8 mouse cellular contexts compared by ENCODE assay signal in genomic region chr16:39984205-39984634, GRCm38 (mm10). TPM values are rescaled to one million over a fixed set of nuclear protein-coding genes. Genes with fewer than 3 reads are reported as not detected.
DNase-seq lines count a peak whose midpoint lies in the region; ATAC-seq and TF ChIP-seq lines count a peak whose summit lies in the region.

TSS of gene Lsamp (plus strand) at chr16:39984361.

- H3K4me2 ChIP-seq in heart, postnatal 0 days (ENCODE audit: low read depth, low read length): peak within 1 kb of the TSS; percentile 63
- peak within 1 kb of the TSS; percentile 81 for H3K4me2 ChIP-seq in liver, embryonic 11.5 days
- peak within 1 kb of the TSS; percentile 69 for H3K4me2 ChIP-seq in neural tube, embryonic 15.5 days

- no peak within 1 kb of the TSS for H3K27ac ChIP-seq in gastrocnemius, adult 2 months
- no peak within 1 kb of the TSS for H3K27ac ChIP-seq in heart, postnatal 0 days (ENCODE audit: low read depth)
- no peak within 1 kb of the TSS for H3K27ac ChIP-seq in liver, embryonic 11.5 days (ENCODE audit: low read depth, low read length)
- peak within 1 kb of the TSS; percentile 93 for H3K27ac ChIP-seq in neural tube, embryonic 15.5 days (replicated peaks)

- no peak for TF ChIP-seq EP300 in heart, postnatal 0 days (IDR thresholded peaks at IDR 0.05; ENCODE audit: low read depth)

- H3K4me1 ChIP-seq in heart, postnatal 0 days (ENCODE audit: control insufficient read depth, insufficient read depth): peaks cover 4% of the 10 kb centered on the region; the same call in 1 of the 2 replicates
- H3K4me1 ChIP-seq in liver, embryonic 11.5 days (replicated peaks; ENCODE audit: control insufficient read depth, insufficient read depth, low read length): no peaks in the 10 kb centered on the region
- peaks cover 8% of the 10 kb centered on the region for H3K4me1 ChIP-seq in neural tube, embryonic 15.5 days

- peak; percentile 24 for DNase-seq in gastrocnemius, adult 2 months
- DNase-seq in gastrocnemius, adult 8-10 months (ENCODE audit: low spot score in 2 of 2): no peak
- DNase-seq in embryo, embryonic 9.5 days (ENCODE audit: extremely low spot score): peak; percentile 84
- peak; percentile 39 for DNase-seq in heart, postnatal 0 days (ENCODE audit: low spot score)
- DNase-seq in kidney, postnatal 36 days: peak; percentile 28 to 70
- DNase-seq in liver, embryonic 11.5 days (ENCODE audit: low spot score): peak; percentile 68
- peak; percentile 28 to 69 for DNase-seq in urinary bladder, postnatal 4 days (ENCODE audit: low spot score in 2 of 2)

- no peak within 1 kb of the TSS for H3K9ac ChIP-seq in heart, postnatal 0 days (replicated peaks; ENCODE audit: low read depth, low read length)
- no peak within 1 kb of the TSS for H3K9ac ChIP-seq in liver, embryonic 11.5 days (ENCODE audit: low read depth, low read length)
- peak within 1 kb of the TSS; percentile 88 for H3K9ac ChIP-seq in neural tube, embryonic 15.5 days (replicated peaks)

- H3K27me3 ChIP-seq in heart, postnatal 0 days (ENCODE audit: control insufficient read depth, insufficient read depth, low read length): no peaks in the 10 kb centered on the region
- peaks cover 5% of the 10 kb centered on the region; the same call in 1 of the 2 replicates for H3K27me3 ChIP-seq in liver, embryonic 11.5 days (replicated peaks; ENCODE audit: control insufficient read depth, insufficient read depth, low read length)
- no peaks in the 10 kb centered on the region for H3K27me3 ChIP-seq in neural tube, embryonic 15.5 days (replicated peaks)

- intact Hi-C loops in gastrocnemius, adult 2 months (cut with DNase I): no loop called here

- under 1% methylated on average over 24 of the region's 24 CpGs for WGBS in heart, postnatal 0 days
- under 1% methylated on average over 24 of the region's 24 CpGs for WGBS in liver, embryonic 11.5 days
- 0% methylated on average over 24 of the region's 24 CpGs for WGBS in neural tube, embryonic 15.5 days

- peak; percentile 67 for ATAC-seq in heart, postnatal 0 days (ENCODE audit: insufficient read depth, low read depth)
- peak; percentile 72 for ATAC-seq in liver, embryonic 11.5 days (replicated peaks; ENCODE audit: low FRiP score)
- ATAC-seq in neural tube, embryonic 15.5 days (ENCODE audit: low FRiP score): peak; percentile 95

- peak within 1 kb of the TSS; percentile 61 for H3K4me3 ChIP-seq in gastrocnemius, adult 2 months
- H3K4me3 ChIP-seq in heart, postnatal 0 days (ENCODE audit: low read depth, low read length): peak within 1 kb of the TSS; percentile 36
- H3K4me3 ChIP-seq in liver, embryonic 11.5 days (ENCODE audit: low read depth, low read length): peak within 1 kb of the TSS; percentile 47
- peak within 1 kb of the TSS; percentile 76 for H3K4me3 ChIP-seq in neural tube, embryonic 15.5 days (replicated peaks)

- peak; percentile 41 for TF ChIP-seq CTCF in gastrocnemius, adult 2 months (IDR thresholded peaks at IDR 0.05)
- peak; percentile 40; the same call in 1 of the 2 replicates for TF ChIP-seq CTCF in heart, postnatal 0 days (IDR thresholded peaks at IDR 0.05; ENCODE audit: low read depth)

- no peaks in the 10 kb centered on the region for H3K9me3 ChIP-seq in heart, postnatal 0 days (replicated peaks; ENCODE audit: control insufficient read depth, low read length)
- no peaks in the 10 kb centered on the region for H3K9me3 ChIP-seq in liver, embryonic 11.5 days (ENCODE audit: control insufficient read depth, low read length)
- no peaks in the 10 kb centered on the region for H3K9me3 ChIP-seq in neural tube, embryonic 15.5 days (replicated peaks)

- no peaks in the 10 kb centered on the region for H3K36me3 ChIP-seq in heart, postnatal 0 days (replicated peaks; ENCODE audit: control insufficient read depth, insufficient read depth, low read length)
- H3K36me3 ChIP-seq in liver, embryonic 11.5 days (ENCODE audit: control insufficient read depth, insufficient read depth, low read length): no peaks in the 10 kb centered on the region
- no peaks in the 10 kb centered on the region for H3K36me3 ChIP-seq in neural tube, embryonic 15.5 days

RNA-seq across cellular contexts. Expression of gene Lsamp, which starts in this region (rescaled TPM):
- under 1 TPM; 0.38 to 0.53 TPM for total RNA-seq in gastrocnemius, adult 2 months (2021)
- under 1 TPM; 0.17 to 0.43 (median 0.28) TPM for total RNA-seq in gastrocnemius, adult 8-10 months (2022)
- 0.95 and 1.2 TPM in 2 replicates for total RNA-seq in heart, postnatal 0 days (2014; rRNA removed; ENCODE audit: low replicate concordance)
- polyA plus RNA-seq in heart, postnatal 0 days (2015; fragmentation: Nextera tagmentation; extraction: Ambion mirVana): 0.60 and 0.61 TPM in 2 replicates
- polyA plus RNA-seq in liver, embryonic 11.5 days (2014; fragmentation: Nextera tagmentation; extraction: Ambion mirVana): 0.75 and 1.3 TPM in 2 replicates
- 106 and 124 TPM in 2 replicates for polyA plus RNA-seq in neural tube, embryonic 15.5 days (2015; fragmentation: Nextera tagmentation; extraction: Ambion mirVana)

Comparison
In these comparisons a context has a peak if more than half of its experiments do, and no peak if none do; other contexts are left out.
1. RNA of gene Lsamp (polyA plus RNA-seq): 106 to 124 TPM in neural tube, embryonic 15.5 days; 0.75 to 1.3 TPM in liver, embryonic 11.5 days and 0.60 to 0.61 TPM in heart, postnatal 0 days; every median in the first group is over 10 times any median in the second.
2. Peak in DNase-seq and H3K4me3 ChIP-seq in gastrocnemius, adult 2 months; RNA of the gene not detected or under 1 TPM.
3. DNase-seq: peak in embryo, embryonic 9.5 days (single experiment), heart, postnatal 0 days (single experiment), kidney, postnatal 36 days (2 of 2), liver, embryonic 11.5 days (single experiment) and urinary bladder, postnatal 4 days (2 of 2); none in gastrocnemius, adult 8-10 months (0 of 2).
4. Peak in every context shown above with its lines, with median percentiles within 50 percentile points of each other: H3K4me3 ChIP-seq, ATAC-seq and H3K4me2 ChIP-seq.